Mouse (Mus musculus) heart, adult 18-20 months (tissue): ENCODE data around the gene Parpbp. TPM values are rescaled to one million over a fixed set of nuclear protein-coding genes. Genes with fewer than 3 reads are reported as not detected.

Source experiments
- total RNA-seq, 2 experiments: library from RNA; stranded (reverse); gene quantifications; 2 replicates each; pipeline ENCODE4 v1.2.3; 2021

Parpbp gene
- total RNA-seq, 2 experiments from 2014 or later: 0.17 to 0.28 TPM

Other genes with a start within 250 kb of the Parpbp start
- gene Pmch, start 55.9 kb downstream of the Parpbp start, total RNA-seq: not detected
- 1 to 10 TPM; 6.8 to 8.0 TPM for gene Nup37, start 51 bp upstream of the Parpbp start, total RNA-seq
- gene Washc3, start 54.2 kb upstream of the Parpbp start, total RNA-seq: 10 to 100 TPM; 32.5 to 34.5 TPM
- gene Dram1, start 232.1 kb upstream of the Parpbp start, total RNA-seq: 1 to 10 TPM; 2.9 to 4.2 TPM
- 10 to 100 TPM; 25.5 to 25.9 TPM for gene Gnptab, start 232.2 kb upstream of the Parpbp start, total RNA-seq